Mouse (Mus musculus): ENCODE results near the gene Hoxc11. TPM values are rescaled to one million over a fixed set of nuclear protein-coding genes. Genes with fewer than 3 reads are reported as not detected.

Hoxc11 gene
- polyA plus RNA-seq, 1 experiment: not detected

DNA sequence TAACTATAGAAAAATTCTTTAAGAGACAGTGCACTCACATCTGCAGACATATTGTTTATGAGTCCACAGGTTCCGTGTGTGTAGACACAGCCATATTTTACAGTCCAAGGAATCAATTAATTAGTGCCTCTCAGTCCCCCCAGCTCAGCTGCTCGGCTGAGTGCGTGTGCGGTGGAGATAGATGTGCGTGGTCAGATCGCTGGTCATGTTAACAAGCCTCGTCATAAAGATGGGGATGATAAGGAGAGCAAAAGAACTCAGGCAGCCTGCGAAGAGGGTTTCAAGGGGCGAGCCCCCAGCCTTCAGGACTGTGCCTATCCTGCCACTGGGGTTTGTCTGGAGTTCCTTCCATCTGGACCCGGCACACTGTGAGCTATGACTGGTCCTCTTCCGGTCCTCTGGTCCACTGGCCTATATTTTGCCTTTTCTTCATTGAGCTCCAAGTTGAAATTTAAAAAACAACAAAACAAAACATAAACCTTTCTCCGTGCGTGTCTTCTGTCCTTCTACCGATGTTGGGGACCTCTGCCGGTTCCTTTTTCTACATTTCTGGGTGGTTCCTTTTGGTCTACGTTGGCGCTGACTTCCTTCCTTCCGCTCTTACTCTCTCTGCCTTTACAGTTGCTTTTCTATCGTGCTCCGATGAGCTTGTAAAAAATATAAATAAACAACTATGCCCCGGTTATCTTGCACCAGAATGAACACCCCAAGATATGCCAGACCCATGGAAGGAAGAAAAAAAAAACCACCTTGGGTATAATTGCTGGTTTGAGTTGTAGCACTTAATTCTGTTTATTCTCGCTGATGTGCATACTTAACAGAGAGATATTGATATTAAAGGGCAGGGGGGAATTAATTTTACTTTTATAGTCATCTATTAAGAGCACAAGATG is 8.8 kb upstream of the Hoxc11 start:
- H3K4me3 ChIP-seq (replicated peaks): no peak overlapping the region
- no peaks in the 10 kb centered on the region for H3K4me1 ChIP-seq (ENCODE audit: control insufficient read depth)
- H3K27me3 ChIP-seq (ENCODE audit: control insufficient read depth): peaks cover 99% of the 10 kb centered on the region
- TF ChIP-seq TAL1 (IDR thresholded peaks at IDR 0.05; ENCODE audit: low read length): no peak
- no peak for TF ChIP-seq GATA1 (IDR thresholded peaks at IDR 0.05; ENCODE audit: low read length)
- H3K36me3 ChIP-seq (ENCODE audit: control insufficient read depth): no peaks in the 10 kb centered on the region
- no peaks in the 10 kb centered on the region; the same call in 1 of the 2 replicates for H3K9me3 ChIP-seq (ENCODE audit: control insufficient read depth, low read length)

DNA sequence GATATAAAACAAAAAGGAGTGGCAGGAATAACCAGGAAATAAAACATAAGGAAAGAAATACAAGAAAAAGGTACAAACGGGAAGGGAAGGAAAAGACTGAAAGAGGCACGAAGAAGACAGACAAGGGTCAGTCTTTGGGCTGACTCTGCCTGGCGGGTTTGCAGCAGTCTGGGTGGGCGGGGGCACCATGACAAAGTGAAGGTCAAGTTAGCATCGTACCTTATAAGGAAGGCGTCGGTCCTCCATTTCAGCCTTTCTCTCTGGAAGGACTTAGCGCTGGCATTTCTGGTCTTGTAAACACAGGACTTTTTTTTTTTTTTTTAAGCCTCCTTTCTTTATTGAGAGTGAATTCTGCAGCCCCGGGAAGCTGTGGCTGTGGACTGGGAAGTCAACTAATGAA is 7.0 kb upstream of the Hoxc11 start:
- TF ChIP-seq TAL1 (IDR thresholded peaks at IDR 0.05; ENCODE audit: low read length): no peak
- no peak for TF ChIP-seq GATA1 (IDR thresholded peaks at IDR 0.05; ENCODE audit: low read length)
- Histone ChIP-seq H3K27me3 (ENCODE audit: control insufficient read depth) (peaks cover 99% of the 10 kb centered on the region), H3K36me3 (ENCODE audit: control insufficient read depth) (no peaks in the 10 kb centered on the region), H3K9me3 (ENCODE audit: control insufficient read depth, low read length) (no peaks in the 10 kb centered on the region; the same call in 1 of the 2 replicates), H3K4me3 (replicated peaks) (no peak overlapping the region), H3K4me1 (ENCODE audit: control insufficient read depth) (no peaks in the 10 kb centered on the region)

DNA sequence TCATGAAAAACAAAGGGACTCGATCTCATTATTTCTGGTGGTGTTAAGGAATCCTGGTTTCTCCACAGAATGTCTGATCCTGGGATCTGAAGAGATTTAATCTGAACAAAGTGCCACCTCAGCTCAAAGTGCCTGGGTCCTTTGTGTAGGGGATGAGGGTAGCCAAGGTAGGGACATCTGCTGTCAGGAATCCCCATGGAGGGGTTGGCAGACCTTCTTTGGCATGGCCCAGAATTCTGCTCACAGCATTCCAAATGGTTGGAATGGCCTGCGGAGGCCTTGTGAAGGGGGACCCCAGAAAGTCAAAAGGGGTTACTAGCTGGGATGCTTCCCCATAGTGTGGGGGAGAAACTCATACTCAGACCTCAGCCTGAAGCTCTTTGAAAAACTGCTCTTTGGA is 5.4 kb upstream of the Hoxc11 start:
- H3K4me1 ChIP-seq (ENCODE audit: control insufficient read depth): no peaks in the 10 kb centered on the region
- no peak for TF ChIP-seq GATA1 (IDR thresholded peaks at IDR 0.05; ENCODE audit: low read length)
- no peak for TF ChIP-seq TAL1 (IDR thresholded peaks at IDR 0.05; ENCODE audit: low read length)
- H3K9me3 ChIP-seq (ENCODE audit: control insufficient read depth, low read length): no peaks in the 10 kb centered on the region; the same call in 1 of the 2 replicates
- no peaks in the 10 kb centered on the region for H3K36me3 ChIP-seq (ENCODE audit: control insufficient read depth)
- peaks cover 100% of the 10 kb centered on the region for H3K27me3 ChIP-seq (ENCODE audit: control insufficient read depth)
- H3K4me3 ChIP-seq (replicated peaks): no peak overlapping the region

DNA sequence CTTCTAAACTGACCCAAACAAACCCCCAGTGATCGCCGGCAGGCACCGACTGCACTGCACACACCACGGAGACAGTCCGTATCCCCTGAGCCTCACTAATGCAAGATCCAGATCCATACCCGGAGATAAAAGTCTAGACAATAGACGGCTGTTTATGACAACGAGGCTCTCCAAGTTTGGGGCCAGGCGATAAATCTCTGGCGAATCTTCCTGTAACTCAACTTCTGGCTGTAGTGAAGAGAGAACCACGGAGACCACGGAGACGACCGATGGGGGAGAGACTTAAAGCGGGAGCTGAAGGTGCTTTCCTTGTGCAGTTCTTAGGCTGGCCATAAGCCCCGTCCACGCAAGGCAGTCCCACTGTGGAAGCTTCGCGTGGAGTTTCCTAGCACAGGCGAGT is 4.5 kb upstream of the Hoxc11 start:
- Histone ChIP-seq H3K9me3 (ENCODE audit: control insufficient read depth, low read length) (peaks cover 3% of the 10 kb centered on the region; the same call in 1 of the 2 replicates), H3K4me1 (ENCODE audit: control insufficient read depth) (no peaks in the 10 kb centered on the region), H3K4me3 (replicated peaks) (no peak overlapping the region), H3K27me3 (ENCODE audit: control insufficient read depth) (peaks cover 100% of the 10 kb centered on the region), H3K36me3 (ENCODE audit: control insufficient read depth) (no peaks in the 10 kb centered on the region)
- no peak for TF ChIP-seq GATA1 (IDR thresholded peaks at IDR 0.05; ENCODE audit: low read length)
- TF ChIP-seq TAL1 (IDR thresholded peaks at IDR 0.05; ENCODE audit: low read length): no peak

DNA sequence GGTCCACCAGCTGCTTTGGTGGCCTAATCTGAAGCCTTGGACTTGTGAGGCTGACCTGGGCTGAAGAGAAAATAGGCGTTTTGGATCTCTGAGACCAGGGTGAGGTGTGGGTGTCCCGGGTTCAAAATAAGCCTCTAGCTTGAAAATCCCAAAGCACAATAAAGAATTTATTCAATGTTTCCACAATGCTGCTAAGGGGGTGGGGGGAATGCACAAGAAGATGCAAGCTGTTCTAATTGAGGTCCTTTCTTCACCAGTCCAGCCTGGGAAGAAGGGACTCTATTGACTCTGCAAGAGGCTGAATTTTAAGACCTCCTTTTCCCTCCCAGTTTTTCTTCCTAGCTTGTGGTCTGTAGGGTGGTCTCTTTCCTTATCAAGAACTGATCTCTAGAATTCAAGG is 3.4 kb upstream of the Hoxc11 start:
- TF ChIP-seq GATA1 (IDR thresholded peaks at IDR 0.05; ENCODE audit: low read length) (no peak), TAL1 (IDR thresholded peaks at IDR 0.05; ENCODE audit: low read length) (no peak)
- no peaks in the 10 kb centered on the region for H3K36me3 ChIP-seq (ENCODE audit: control insufficient read depth)
- H3K9me3 ChIP-seq (ENCODE audit: control insufficient read depth, low read length): peaks cover 5% of the 10 kb centered on the region; the same call in 1 of the 2 replicates
- H3K27me3 ChIP-seq (ENCODE audit: control insufficient read depth): peaks cover 100% of the 10 kb centered on the region
- H3K4me1 ChIP-seq (ENCODE audit: control insufficient read depth): no peaks in the 10 kb centered on the region
- no peak overlapping the region for H3K4me3 ChIP-seq (replicated peaks)

DNA sequence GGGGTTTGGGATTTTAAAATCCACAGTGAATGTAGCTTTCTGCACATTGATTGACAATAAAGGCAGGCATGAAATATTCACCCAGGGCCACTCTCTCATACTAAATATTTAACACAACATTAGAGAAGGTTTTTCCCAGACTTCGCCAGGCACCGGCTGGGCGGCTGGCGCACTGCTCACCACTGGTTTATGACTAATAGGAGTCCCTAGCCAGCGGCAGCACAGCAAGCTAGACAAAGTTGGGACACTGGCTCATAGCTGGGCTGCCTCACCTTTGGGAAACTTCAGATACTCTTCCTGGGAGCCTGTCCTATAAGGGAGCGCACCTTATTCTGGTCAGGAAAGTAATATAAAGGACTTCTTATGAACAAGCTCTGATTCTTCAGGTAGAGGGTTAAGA is 666 bp upstream of the Hoxc11 start:
- Histone ChIP-seq H3K27me3 (ENCODE audit: control insufficient read depth) (peaks cover 100% of the 10 kb centered on the region), H3K4me1 (ENCODE audit: control insufficient read depth) (no peaks in the 10 kb centered on the region), H3K9me3 (ENCODE audit: control insufficient read depth, low read length) (peaks cover 8% of the 10 kb centered on the region; the same call in 1 of the 2 replicates), H3K4me3 (replicated peaks) (no peak overlapping the region), H3K36me3 (ENCODE audit: control insufficient read depth) (no peaks in the 10 kb centered on the region)
- TF ChIP-seq TAL1 (IDR thresholded peaks at IDR 0.05; ENCODE audit: low read length): no peak
- TF ChIP-seq GATA1 (IDR thresholded peaks at IDR 0.05; ENCODE audit: low read length): no peak

DNA sequence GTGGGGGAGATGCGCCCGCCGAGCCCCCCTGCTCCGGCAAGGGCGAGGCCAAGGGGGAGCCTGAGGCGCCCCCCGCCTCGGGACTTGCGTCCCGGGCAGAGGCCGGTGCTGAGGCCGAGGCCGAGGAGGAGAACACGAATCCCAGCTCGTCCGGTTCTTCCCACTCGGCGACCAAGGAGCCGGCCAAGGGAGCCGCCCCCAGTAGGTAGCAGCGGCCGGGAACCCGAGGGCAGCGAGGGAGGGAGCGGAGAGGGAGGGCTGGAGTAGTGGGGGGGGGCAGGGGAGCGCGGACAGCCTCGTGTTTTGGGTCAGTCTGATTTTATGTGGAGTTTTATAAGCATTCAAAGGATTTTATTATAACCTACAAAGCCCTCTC is 768 bp downstream of the Hoxc11 start:
- no peak overlapping the region for H3K4me3 ChIP-seq (replicated peaks)
- peaks cover 8% of the 10 kb centered on the region; the same call in 1 of the 2 replicates for H3K9me3 ChIP-seq (ENCODE audit: control insufficient read depth, low read length)
- TF ChIP-seq TAL1 (IDR thresholded peaks at IDR 0.05; ENCODE audit: low read length) (no peak), GATA1 (IDR thresholded peaks at IDR 0.05; ENCODE audit: low read length) (no peak)
- no peaks in the 10 kb centered on the region for H3K36me3 ChIP-seq (ENCODE audit: control insufficient read depth)
- H3K4me1 ChIP-seq (ENCODE audit: control insufficient read depth): no peaks in the 10 kb centered on the region
- H3K27me3 ChIP-seq (ENCODE audit: control insufficient read depth): peaks cover 100% of the 10 kb centered on the region

DNA sequence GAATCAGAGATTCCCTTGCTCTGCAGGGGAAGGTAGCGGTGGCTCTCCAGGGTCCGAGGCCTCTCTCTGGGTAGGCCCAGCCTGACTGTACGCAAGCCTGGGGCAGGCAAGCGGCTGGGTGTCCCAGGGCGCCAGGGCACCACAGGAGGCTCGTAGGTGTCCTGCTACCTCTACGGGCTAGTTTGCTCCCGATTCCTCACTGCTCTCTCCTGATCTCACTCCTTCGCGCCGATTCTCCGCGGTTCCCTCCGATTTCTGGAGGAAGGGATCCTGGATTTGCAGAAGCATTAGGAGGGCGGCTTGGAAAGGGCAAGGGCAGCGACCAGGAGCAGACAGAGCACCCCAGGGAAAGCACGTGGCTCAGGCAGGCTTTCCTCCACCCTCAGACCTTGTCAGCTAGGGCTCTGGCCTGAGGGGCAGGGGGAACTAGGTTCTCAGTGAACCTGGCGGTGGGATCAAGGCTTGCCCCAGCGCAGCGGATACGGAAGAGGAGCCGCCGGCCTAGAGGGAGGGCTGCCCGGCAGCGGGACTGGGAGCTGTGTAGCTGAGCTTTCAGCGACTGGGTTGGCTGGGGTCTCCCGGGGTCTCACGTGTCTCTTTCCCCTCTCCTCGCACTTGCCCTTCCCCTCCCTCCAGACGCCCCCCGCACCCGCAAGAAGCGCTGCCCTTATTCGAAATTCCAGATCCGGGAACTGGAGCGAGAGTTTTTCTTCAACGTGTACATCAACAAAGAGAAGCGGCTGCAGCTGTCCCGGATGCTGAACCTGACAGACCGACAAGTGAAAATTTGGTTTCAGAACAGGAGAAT is 1.8 kb downstream of the Hoxc11 start:
- Histone ChIP-seq H3K36me3 (ENCODE audit: control insufficient read depth) (no peaks in the 10 kb centered on the region), H3K4me3 (replicated peaks) (no peak overlapping the region), H3K4me1 (ENCODE audit: control insufficient read depth) (no peaks in the 10 kb centered on the region), H3K9me3 (ENCODE audit: control insufficient read depth, low read length) (peaks cover 8% of the 10 kb centered on the region; the same call in 1 of the 2 replicates), H3K27me3 (ENCODE audit: control insufficient read depth) (peaks cover 100% of the 10 kb centered on the region)
- TF ChIP-seq TAL1 (IDR thresholded peaks at IDR 0.05; ENCODE audit: low read length): no peak
- no peak for TF ChIP-seq GATA1 (IDR thresholded peaks at IDR 0.05; ENCODE audit: low read length)

DNA sequence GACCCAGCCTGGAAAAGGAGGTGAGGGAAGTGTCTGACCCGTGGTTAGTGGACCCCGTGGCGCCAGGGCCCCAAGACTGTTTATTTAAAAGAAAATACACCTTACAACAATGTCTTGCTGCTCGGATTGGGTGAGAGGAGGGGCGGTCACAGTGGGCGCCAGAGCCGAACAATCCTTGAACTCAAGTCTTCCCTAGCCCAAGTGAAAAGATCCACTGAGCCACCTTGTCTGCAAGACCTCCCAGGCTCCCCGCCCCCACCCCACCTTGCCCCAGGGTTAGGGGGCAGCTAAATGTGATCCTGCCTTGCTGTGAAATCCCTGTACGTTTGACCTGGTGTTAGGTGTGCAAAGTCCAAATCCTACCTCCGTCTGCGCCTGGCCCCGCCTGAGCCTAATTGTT is 2.7 kb downstream of the Hoxc11 start:
- H3K4me3 ChIP-seq (replicated peaks): no peak overlapping the region
- TF ChIP-seq TAL1 (IDR thresholded peaks at IDR 0.05; ENCODE audit: low read length): no peak
- no peaks in the 10 kb centered on the region for H3K4me1 ChIP-seq (ENCODE audit: control insufficient read depth)
- peaks cover 8% of the 10 kb centered on the region; the same call in 1 of the 2 replicates for H3K9me3 ChIP-seq (ENCODE audit: control insufficient read depth, low read length)
- H3K36me3 ChIP-seq (ENCODE audit: control insufficient read depth): no peaks in the 10 kb centered on the region
- H3K27me3 ChIP-seq (ENCODE audit: control insufficient read depth): peaks cover 100% of the 10 kb centered on the region

All from erythroblast, embryonic 14.5 days (primary cell).